Mouse (Mus musculus) monocyte, adult 5-6 weeks (primary cell): ENCODE data around the gene Farsa. TPM values are rescaled to one million over a fixed set of nuclear protein-coding genes. Genes with fewer than 3 reads are reported as not detected.
"Not testable (repeated sequence)": the region's sequence is repeated elsewhere in the genome, so short reads cannot be mapped to it uniquely, and the experiment has no call there.

Experiments
- ATAC-seq: fragments of 153-309, 156-312 bp; replicated peaks from 2 replicates; pipeline ENCODE4 v1.8.0; 2017; ENCODE audit warnings: mild to moderate bottlenecking; ENCODE audit not compliant: low TSS enrichment, insufficient number of reproducible peaks, severe bottlenecking, poor library complexity, low FRiP score
- total RNA-seq: library from RNA; stranded (forward); fragments of 200-1000, 200-491, 200-594 nt; gene quantifications from 3 replicates; pipeline ENCODE4 v1.2.3, GENCODE M21; 2017

The Farsa gene
- total RNA-seq, 1 experiment from 2014 or later, result 35.3 TPM

- ATAC-seq, result no peak
Observed at GRCm38 (mm10) chr8:84907037-84907436, 50.2 kb downstream of the Farsa start.

DNA sequence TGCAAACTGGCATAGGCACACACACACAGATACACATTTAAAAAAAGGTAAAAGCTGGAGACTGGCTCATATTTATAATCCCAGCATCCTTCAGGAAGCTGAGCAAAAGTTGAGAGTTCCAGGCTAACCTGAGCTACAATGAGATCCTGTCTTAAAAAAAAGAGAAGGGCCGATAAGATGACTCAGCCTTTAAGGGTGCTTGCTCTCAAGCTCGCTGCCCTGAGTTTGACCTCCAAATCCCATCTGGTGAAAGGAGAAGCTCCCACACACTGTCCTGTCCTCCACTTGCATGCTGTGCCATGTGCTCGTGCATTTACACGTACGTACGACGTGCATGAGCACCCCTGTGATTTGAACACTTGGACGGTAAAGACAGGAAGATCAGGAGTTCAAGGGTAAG lies 50.7 kb downstream of the Farsa start:
- ATAC-seq, result no peak

DNA sequence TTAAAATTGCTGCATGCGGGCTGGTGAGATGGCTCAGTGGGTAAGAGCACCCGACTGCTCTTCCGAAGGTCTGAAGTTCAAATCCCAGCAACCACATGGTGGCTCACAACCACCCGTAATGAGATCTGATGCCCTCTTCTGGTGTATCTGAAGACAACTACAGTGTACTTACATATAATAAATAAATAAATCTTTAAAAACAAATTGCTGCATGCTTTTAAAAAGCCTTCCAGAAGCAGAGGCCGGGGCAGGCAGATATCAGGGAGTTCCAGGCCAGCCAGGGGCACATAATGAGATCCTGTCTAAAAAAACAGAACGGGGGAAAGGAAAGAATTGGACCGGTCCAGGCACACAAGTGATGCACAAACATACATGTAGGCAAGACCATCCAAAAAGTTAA lies 51.2 kb downstream of the Farsa start:
- ATAC-seq, result not testable (repeated sequence)

- peak; percentile 92 for ATAC-seq
Observed at GRCm38 (mm10) chr8:84908421-84909161, 51.8 kb downstream of the Farsa start, which contains the start of gene Dnase2a. TSS of gene Dnase2a (plus strand) at chr8:84908560.

DNA sequence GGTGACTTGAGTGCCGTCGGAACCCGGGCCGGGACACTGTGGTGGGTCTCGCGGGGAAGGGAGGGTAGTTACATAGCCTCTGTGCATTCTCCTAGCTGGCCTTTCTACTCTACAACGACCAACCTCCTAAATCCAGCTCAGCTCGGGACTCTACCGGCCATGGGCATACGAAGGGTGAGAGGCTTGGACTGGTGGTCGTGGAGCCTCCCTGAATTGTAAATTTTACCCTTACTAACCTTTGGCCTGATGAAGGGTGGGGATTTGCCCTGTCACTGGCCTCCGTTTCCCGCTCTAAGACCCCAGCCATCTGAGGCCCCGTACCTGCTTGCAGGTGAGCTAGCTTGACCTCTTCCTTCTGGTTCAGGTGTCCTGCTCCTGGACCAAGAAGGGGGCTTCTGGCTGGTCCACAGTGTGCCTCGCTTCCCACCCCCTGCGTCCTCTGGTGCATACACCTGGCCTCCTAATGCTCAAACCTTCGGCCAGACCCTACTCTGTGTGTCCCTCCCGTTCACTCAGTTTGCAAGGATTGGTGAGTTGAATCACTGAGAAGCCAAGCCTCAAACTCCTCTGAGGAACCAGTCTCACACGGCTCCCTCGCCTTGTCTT lies 52.5 kb downstream of the Farsa start:
- ATAC-seq, result no peak

DNA sequence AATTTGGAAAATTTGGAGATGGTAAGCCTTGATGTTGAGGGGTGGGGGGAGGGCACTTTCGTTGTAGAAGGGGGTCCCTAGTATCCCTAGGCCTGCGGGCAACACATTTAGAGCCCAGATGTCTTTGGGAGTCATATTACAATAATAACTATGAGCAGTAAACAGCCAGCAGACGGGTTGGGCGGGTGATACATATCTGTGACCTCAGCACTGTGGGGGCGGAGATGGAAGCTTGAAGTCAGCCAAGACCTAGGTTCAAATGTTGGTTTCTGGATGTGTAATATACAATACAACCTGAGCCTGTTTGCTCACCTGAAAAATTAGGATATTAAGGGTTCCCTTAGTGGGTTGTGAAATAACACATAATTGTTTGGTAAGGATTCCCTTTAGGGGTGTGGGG lies 53.2 kb downstream of the Farsa start:
- ATAC-seq, result no peak

- ATAC-seq, result no peak
Observed at GRCm38 (mm10) chr8:84910551-84910950, 53.8 kb downstream of the Farsa start.

DNA sequence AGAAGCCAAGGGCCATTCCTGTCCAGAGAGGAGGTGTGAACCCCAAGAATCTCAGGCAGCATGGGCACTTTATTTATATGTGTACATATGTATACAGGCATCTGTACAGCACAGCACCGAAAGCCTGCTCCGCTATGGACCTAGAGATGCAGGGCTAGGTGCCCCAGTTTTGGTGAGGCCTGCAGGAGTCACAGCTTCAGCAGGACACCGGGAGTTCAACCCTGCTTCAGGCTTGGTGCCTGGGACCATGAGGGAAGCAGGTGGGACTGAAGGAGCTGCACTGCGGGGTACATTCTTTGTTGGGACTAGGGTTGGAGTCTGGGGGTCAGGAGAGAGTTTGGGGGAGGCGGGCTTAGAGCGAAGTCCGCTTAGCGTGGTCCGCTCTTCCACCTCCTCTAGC lies 55.1 kb downstream of the Farsa start:
- ATAC-seq, result no peak

DNA sequence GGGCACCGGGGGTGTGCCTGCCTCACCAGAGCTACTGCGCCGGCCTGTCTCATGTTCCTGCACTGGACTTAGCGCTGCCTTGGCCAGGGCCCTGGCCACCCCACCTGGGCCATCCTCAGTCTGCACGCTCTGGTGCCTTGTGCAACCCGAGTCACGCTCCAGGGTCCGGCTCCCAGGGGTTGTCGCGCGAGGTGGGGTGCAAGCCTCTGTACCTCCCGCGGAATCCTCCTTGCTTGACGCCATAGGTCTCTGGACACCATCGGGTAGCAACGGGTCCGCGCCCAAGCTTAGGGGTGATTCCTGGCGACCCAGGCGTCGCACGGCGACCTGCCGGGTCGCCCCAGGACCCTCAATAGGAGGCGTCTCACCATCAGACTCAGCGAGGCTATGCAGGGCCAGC lies 55.6 kb downstream of the Farsa start:
- ATAC-seq, result no peak

DNA sequence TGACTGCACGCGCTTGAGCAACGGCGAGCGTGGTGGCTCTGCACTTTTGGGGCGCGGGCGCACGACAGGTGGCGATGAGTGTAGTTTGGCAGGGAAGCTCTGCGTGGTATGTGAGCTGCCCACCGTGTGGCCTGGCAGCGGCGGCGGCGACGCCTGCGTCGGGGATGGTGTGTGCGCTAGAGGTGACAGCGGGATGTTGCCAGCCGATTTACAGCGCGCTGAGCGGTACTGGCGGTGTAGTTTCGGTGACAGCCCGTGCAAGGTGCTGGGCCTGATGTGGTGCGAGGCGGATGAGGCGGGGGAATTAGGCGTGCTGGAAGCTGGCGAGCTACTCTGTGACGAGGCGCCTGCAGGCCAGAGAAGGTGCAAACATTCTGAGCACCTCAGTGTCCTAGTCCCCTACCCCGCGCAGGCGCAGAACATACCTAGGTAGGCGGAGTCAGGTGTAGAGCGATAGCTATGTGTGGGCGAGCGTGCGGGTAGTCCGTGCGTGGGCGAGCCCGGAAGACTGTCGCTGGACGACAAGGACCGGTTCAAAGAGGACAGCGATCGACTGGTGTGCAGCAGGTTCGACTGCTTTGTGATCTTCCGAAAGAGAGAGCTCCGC lies 56.2 kb downstream of the Farsa start:
- peak; percentile 25 for ATAC-seq

DNA sequence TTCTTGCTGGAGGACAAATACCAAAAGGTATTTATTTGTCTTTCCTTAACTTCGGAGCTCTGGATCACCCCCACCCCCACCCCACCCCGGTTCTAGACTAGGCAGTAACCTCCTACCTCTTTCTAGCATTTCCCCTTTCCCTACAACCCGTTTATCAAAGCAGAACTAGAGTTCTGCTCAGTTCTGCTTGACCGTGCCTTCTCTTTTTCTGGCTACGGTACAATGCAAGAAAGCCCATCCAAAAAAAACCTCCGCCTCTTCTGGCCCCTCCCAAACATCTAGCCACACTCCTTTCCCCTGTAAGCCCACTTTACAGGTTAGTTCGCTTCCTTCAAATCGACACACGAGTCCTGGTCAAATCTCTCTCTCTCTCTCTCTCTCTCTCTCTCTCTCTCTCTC lies 56.7 kb downstream of the Farsa start:
- 0 out of 2 replicates have a peak, but pooled peaks have one; percentile 33 for ATAC-seq

GRCm38 (mm10) chr8:84913960-84914359 lies 57.2 kb downstream of the Farsa start:
- no peak for ATAC-seq

- ATAC-seq, result no peak
Observed at GRCm38 (mm10) chr8:84915269-84915668, 58.5 kb downstream of the Farsa start.

DNA sequence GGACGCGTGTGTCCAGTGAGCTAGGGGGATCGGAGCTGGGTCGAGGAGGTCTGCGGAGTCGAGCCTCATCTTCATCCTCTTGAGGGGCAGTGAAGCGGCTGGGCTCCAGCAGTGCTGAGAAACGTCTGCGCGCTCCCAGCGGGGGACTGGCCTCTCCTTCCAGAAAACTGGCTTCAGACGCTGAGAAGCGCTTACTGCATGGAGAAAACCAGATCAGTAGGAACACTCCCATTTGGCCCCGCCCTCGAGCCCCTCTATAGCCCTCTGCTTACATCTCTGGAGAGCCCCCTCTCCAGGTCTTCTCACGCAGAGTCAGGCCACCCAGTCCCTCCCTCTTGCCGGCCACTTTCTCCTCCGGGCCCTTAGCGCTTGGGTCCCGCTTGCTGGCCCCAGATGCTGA lies 61.0 kb downstream of the Farsa start:
- ATAC-seq, result no peak

DNA sequence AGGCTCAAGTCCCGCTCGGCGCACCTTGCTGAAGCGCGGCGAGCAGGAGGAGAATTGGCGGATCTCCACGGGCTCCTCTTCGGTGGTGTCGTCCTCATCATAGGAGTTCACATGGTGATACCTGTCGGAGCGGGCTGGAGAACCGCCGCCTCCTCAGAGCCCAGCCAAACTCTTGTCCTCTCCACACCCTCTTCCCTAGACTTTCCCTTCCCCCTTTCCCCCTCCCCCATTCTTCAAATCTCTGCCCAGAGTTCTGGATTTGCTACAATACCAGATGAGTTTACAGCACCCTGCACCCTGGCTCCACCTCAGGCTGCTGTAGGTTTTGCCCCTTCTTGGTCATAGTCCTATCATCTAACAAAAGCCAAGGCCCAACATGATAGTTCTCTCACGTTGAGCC lies 61.9 kb downstream of the Farsa start:
- no peak for ATAC-seq

Other genes starting within 250 kb of the Farsa start
- gene Ier2, start 194.1 kb upstream of the Farsa start, total RNA-seq, result 92.1 to 198 TPM (median 119 TPM) in 3 replicates
- gene Trmt1, start 170.7 kb upstream of the Farsa start, total RNA-seq, result 40.1 to 46.6 TPM (median 44.7 TPM) in 3 replicates
- 29.0 to 50.5 TPM (median 36.3 TPM) in 3 replicates for gene Nacc1, start 169.1 kb upstream of the Farsa start, total RNA-seq
- 41.7 to 46.2 TPM (median 45.0 TPM) in 3 replicates for gene Lyl1, start 155.5 kb upstream of the Farsa start, total RNA-seq
- 6.4 to 8.9 TPM (median 8.2 TPM) in 3 replicates for gene G430095P16Rik, start 134.0 kb upstream of the Farsa start, total RNA-seq
- 8.1 to 16.7 TPM (median 9.9 TPM) in 3 replicates for gene Nfix, start 56.6 kb upstream of the Farsa start, total RNA-seq
- gene Dand5, start 34.2 kb upstream of the Farsa start, total RNA-seq, result 3.6 to 4.0 TPM (median 3.8 TPM) in 3 replicates
- 10.0 to 12.8 TPM (median 11.2 TPM) in 3 replicates for gene Gadd45gip1, start 25.5 kb upstream of the Farsa start, total RNA-seq
- gene Rad23a, start 16.3 kb upstream of the Farsa start, total RNA-seq, result 31.6 to 37.2 TPM (median 34.2 TPM) in 3 replicates
- 1,036 to 1,300 TPM (median 1,079 TPM) in 3 replicates for gene Calr, start 10.1 kb upstream of the Farsa start, total RNA-seq
- 2.9 to 13.7 TPM (median 7.4 TPM) in 3 replicates for gene Syce2, start 15.1 kb downstream of the Farsa start, total RNA-seq
- gene Gcdh, start 36.9 kb downstream of the Farsa start, total RNA-seq, result 16.8 to 25.3 TPM (median 18.7 TPM) in 3 replicates
- not detected in 3 replicates for gene Klf1, start 44.9 kb downstream of the Farsa start, total RNA-seq
- 24.4 to 37.4 TPM (median 29.6 TPM) in 3 replicates for gene Dnase2a, start 51.6 kb downstream of the Farsa start, total RNA-seq
- 0.11 TPM in 1 of 3 replicates, not detected in the others for gene Mast1, start 80.4 kb downstream of the Farsa start, total RNA-seq
- gene Rtbdn, start 90.0 kb downstream of the Farsa start, total RNA-seq, result not detected in 3 replicates
- not detected in 3 replicates for gene Gm49661, start 112.4 kb downstream of the Farsa start, total RNA-seq
- gene Prdx2, start 112.6 kb downstream of the Farsa start, total RNA-seq, result 153 to 207 TPM (median 196 TPM) in 3 replicates
- gene Rnaseh2a, start 112.8 kb downstream of the Farsa start, total RNA-seq, result 43.9 to 58.8 TPM (median 58.1 TPM) in 3 replicates
- gene Junb, start 121.7 kb downstream of the Farsa start, total RNA-seq, result 405 to 735 TPM (median 444 TPM) in 3 replicates
- 4.2 to 8.7 TPM (median 4.5 TPM) in 3 replicates for gene Hook2, start 133.6 kb downstream of the Farsa start, total RNA-seq
- not detected in 3 replicates for gene Best2, start 157.5 kb downstream of the Farsa start, total RNA-seq
- gene Asna1, start 168.3 kb downstream of the Farsa start, total RNA-seq, result 24.0 to 47.3 TPM (median 36.2 TPM) in 3 replicates
- gene Trir, start 169.8 kb downstream of the Farsa start, total RNA-seq, result 260 to 294 TPM (median 276 TPM) in 3 replicates
- 12.0 to 27.9 TPM (median 18.3 TPM) in 3 replicates for gene Tnpo2, start 179.9 kb downstream of the Farsa start, total RNA-seq
- 2.6 to 3.6 TPM (median 3.0 TPM) in 3 replicates for gene Fbxw9, start 203.1 kb downstream of the Farsa start, total RNA-seq
- not detected in 3 replicates for gene Gm5741, start 211.0 kb downstream of the Farsa start, total RNA-seq
- 35.9 to 75.4 TPM (median 50.0 TPM) in 3 replicates for gene Dhps, start 214.8 kb downstream of the Farsa start, total RNA-seq
- 22.4 to 29.9 TPM (median 24.3 TPM) in 3 replicates for gene Wdr83os, start 223.8 kb downstream of the Farsa start, total RNA-seq
- gene Wdr83, start 224.3 kb downstream of the Farsa start, total RNA-seq, result 8.9 to 13.6 TPM (median 13.4 TPM) in 3 replicates
- 116 to 188 TPM (median 183 TPM) in 3 replicates for gene Man2b1, start 226.3 kb downstream of the Farsa start, total RNA-seq